Mouse (Mus musculus) left cerebral cortex, postnatal 36 days (tissue): ENCODE measurements around the gene Bcar1. TPM values are rescaled to one million over a fixed set of nuclear protein-coding genes. Genes with fewer than 3 reads are reported as not detected.

Source experiments
- DNase-seq, 2 experiments: peaks; one replicate each; pipeline ENCODE4 v3.0.0; 2021 to 2022; ENCODE audit warnings: low spot score in 2 of 2, mixed read lengths in 1 of 2
- intact Hi-C: fragments of 180-260 bp; cut with DNase I; formaldehyde crosslinking; loops from one replicate; pipeline ENCODE4 v1.15.1; 2025
- total RNA-seq, 2 experiments: library from RNA; stranded (reverse); gene quantifications; 2 replicates each; pipeline ENCODE4 v1.2.3; 2021

Bcar1 gene
- total RNA-seq, 2 experiments from 2014 or later = 51.8 to 53.9 TPM

- intact Hi-C loops = loop anchor here (5.0 kb wide), 1 partner anchor 66 kb away; no protein-coding TSS in a partner anchor
- no peak for DNase-seq
Observed at GRCm38 (mm10) chr8:111701380-111701779, 42.2 kb downstream of the Bcar1 start.

GRCm38 (mm10) chr8:111700740-111701139 is 42.9 kb downstream of the Bcar1 start:
- intact Hi-C loops = loop anchor here (5.0 kb wide), 1 partner anchor 67 kb away; no protein-coding TSS in a partner anchor
- DNase-seq = no peak

- DNase-seq = no peak
- intact Hi-C loops = loop anchor here (5.0 kb wide), 1 partner anchor 67 kb away; no protein-coding TSS in a partner anchor
Observed at GRCm38 (mm10) chr8:111700201-111700600, 43.4 kb downstream of the Bcar1 start.

- DNase-seq = no peak
- intact Hi-C loops = no loop called here
Observed at GRCm38 (mm10) chr8:111699035-111699434, 44.6 kb downstream of the Bcar1 start.

GRCm38 (mm10) chr8:111697655-111698054 is 46.0 kb downstream of the Bcar1 start:
- DNase-seq = no peak
- intact Hi-C loops = no loop called here

- no peak for DNase-seq
- intact Hi-C loops = no loop called here
Observed at GRCm38 (mm10) chr8:111695441-111695840, 48.2 kb downstream of the Bcar1 start.

- intact Hi-C loops = no loop called here
- no peak for DNase-seq
Observed at GRCm38 (mm10) chr8:111693261-111693741, 50.3 kb downstream of the Bcar1 start.

- DNase-seq = no peak
- intact Hi-C loops = no loop called here
Observed at GRCm38 (mm10) chr8:111690960-111691445, 52.6 kb downstream of the Bcar1 start, which contains the start of gene Ctrb1. Gene Ctrb1 (minus strand): TSS chr8:111691010.

- no peak for DNase-seq
- intact Hi-C loops = no loop called here
Observed at GRCm38 (mm10) chr8:111686881-111687280, 56.7 kb downstream of the Bcar1 start.

- no peak for DNase-seq
- intact Hi-C loops = no loop called here
Observed at GRCm38 (mm10) chr8:111682521-111682920, 61.1 kb downstream of the Bcar1 start.

- DNase-seq = no peak
- intact Hi-C loops = no loop called here
Observed at GRCm38 (mm10) chr8:111681153-111681552, 62.5 kb downstream of the Bcar1 start.

GRCm38 (mm10) chr8:111680423-111681028 is 63.1 kb downstream of the Bcar1 start:
- DNase-seq = no peak
- intact Hi-C loops = no loop called here

- intact Hi-C loops = loop anchor here (1.0 kb wide), 1 partner anchor 156 kb away; no protein-coding TSS in a partner anchor
- peak; percentile 44 to 55 for DNase-seq
Observed at GRCm38 (mm10) chr8:111678848-111679247, 64.8 kb downstream of the Bcar1 start.

GRCm38 (mm10) chr8:111678111-111678510 is 65.5 kb downstream of the Bcar1 start:
- intact Hi-C loops = loop anchor here (1.0 kb wide), 1 partner anchor 157 kb away; no protein-coding TSS in a partner anchor
- peak in 1 of 2 experiments; percentile 31 for DNase-seq

- DNase-seq = no peak
- intact Hi-C loops = no loop called here
Observed at GRCm38 (mm10) chr8:111676237-111676636, 67.4 kb downstream of the Bcar1 start.

GRCm38 (mm10) chr8:111666751-111667150 is 76.9 kb downstream of the Bcar1 start:
- intact Hi-C loops = loop anchor here (10.0 kb wide), 1 partner anchor 322 kb away; no protein-coding TSS in a partner anchor
- DNase-seq = no peak

GRCm38 (mm10) chr8:111662473-111662872 is 81.1 kb downstream of the Bcar1 start:
- intact Hi-C loops = loop anchor here (10.0 kb wide), 1 partner anchor 318 kb away; no protein-coding TSS in a partner anchor

More at GRCm38 (mm10) chr8:111662473-111662872, 81.1 kb downstream of the Bcar1 start:
- DNase-seq = peak; percentile 55 to 69
